ENCODE assay signal across 8 mouse cellular contexts in genomic region chr2:167502554-167503252, GRCm38 (mm10). TPM values are rescaled to one million over a fixed set of nuclear protein-coding genes. Genes with fewer than 3 reads are reported as not detected.
DNase-seq lines count a peak whose midpoint lies in the region; ATAC-seq and TF ChIP-seq lines count a peak whose summit lies in the region.

No protein-coding gene starts in this region.

- TF ChIP-seq CTCF in layer of hippocampus, adult 2 months (conservative IDR thresholded peaks at IDR 0.05): no peak

- H3K27me3 ChIP-seq in hindbrain, embryonic 11.5 days (ENCODE audit: control insufficient read depth, insufficient read depth, low read length): no peaks in the 10 kb centered on the region

- H3K36me3 ChIP-seq in hindbrain, embryonic 11.5 days (ENCODE audit: control insufficient read depth, insufficient read depth, low read length): peaks cover 4% of the 10 kb centered on the region; the same call in 1 of the 2 replicates

- peak overlapping the region; percentile 81 for H3K4me2 ChIP-seq in hindbrain, embryonic 11.5 days (replicated peaks; ENCODE audit: low read depth, low read length)

- H3K9ac ChIP-seq in hindbrain, embryonic 11.5 days (ENCODE audit: low read depth, low read length): no peak overlapping the region

- DNase-seq in layer of hippocampus, adult 2 months (ENCODE audit: low spot score in 2 of 2): no peak
- DNase-seq in layer of hippocampus, adult 9-11 months: no peak
- DNase-seq in c-Kit-positive CD71-positive TER-119-positive erythroid progenitor cells, embryonic 14.5 days (ENCODE audit: low spot score): peak; percentile 64
- DNase-seq in hindbrain, embryonic 11.5 days (ENCODE audit: low spot score): no peak
- DNase-seq in cerebellum, postnatal 4 days (ENCODE audit: low spot score in 2 of 2): no peak
- no peak for DNase-seq in urinary bladder, postnatal 36 days (ENCODE audit: low spot score in 2 of 2)
- no peak for DNase-seq in B cell, adult 2 months

- WGBS in hindbrain, embryonic 11.5 days: 54% methylated on average over 13 of the region's 13 CpGs

- H3K4me3 ChIP-seq in layer of hippocampus, adult 2 months: peak overlapping the region; percentile 84
- peak overlapping the region; percentile 98 for H3K4me3 ChIP-seq in hindbrain, embryonic 11.5 days (ENCODE audit: low read depth, low read length)

- H3K27ac ChIP-seq in layer of hippocampus, adult 2 months: peak overlapping the region; percentile 98
- no peak overlapping the region for H3K27ac ChIP-seq in hindbrain, embryonic 11.5 days (ENCODE audit: low read depth, low read length)

- H3K9me3 ChIP-seq in hindbrain, embryonic 11.5 days (ENCODE audit: control insufficient read depth, low read length): no peaks in the 10 kb centered on the region

- H3K4me1 ChIP-seq in hindbrain, embryonic 11.5 days (replicated peaks; ENCODE audit: control insufficient read depth, insufficient read depth, low read length): peaks cover 6% of the 10 kb centered on the region; the same call in 1 of the 2 replicates

- ATAC-seq in hindbrain, embryonic 11.5 days (ENCODE audit: low FRiP score): no peak; the same call in none of the 2 replicates
- ATAC-seq in megakaryocyte progenitor cell, adult 5-6 weeks (replicated peaks; ENCODE audit: poor library complexity): peak; percentile 51

RNA-seq across cellular contexts. Expression of gene Spata2, which starts 10.0 kb away (rescaled TPM):
- total RNA-seq in layer of hippocampus, adult 2 months (2021): 10 to 100 TPM; 80.9 to 82.4 TPM
- 13.5 and 15.0 TPM in 2 replicates for polyA plus RNA-seq in hindbrain, embryonic 11.5 days (2014; fragmentation: Nextera tagmentation; extraction: Ambion mirVana)
- total RNA-seq in megakaryocyte progenitor cell, adult 5-6 weeks (2015): 10.5 and 11.8 TPM in 2 replicates
- 7.4 and 7.7 TPM in 2 replicates for total RNA-seq in megakaryocyte progenitor cell, adult 5-6 weeks (2017)

RNA-seq across cellular contexts. Expression of gene Rnf114, which starts 10.3 kb away (rescaled TPM):
- 10 to 100 TPM; 50.9 to 51.6 TPM for total RNA-seq in layer of hippocampus, adult 2 months (2021)
- 120 and 140 TPM in 2 replicates for polyA plus RNA-seq in hindbrain, embryonic 11.5 days (2014; fragmentation: Nextera tagmentation; extraction: Ambion mirVana)
- 31.5 and 39.0 TPM in 2 replicates for total RNA-seq in megakaryocyte progenitor cell, adult 5-6 weeks (2015)
- total RNA-seq in megakaryocyte progenitor cell, adult 5-6 weeks (2017): 18.7 and 18.9 TPM in 2 replicates

RNA-seq across cellular contexts. Expression of gene Snai1, which starts 35.3 kb away (rescaled TPM):
- total RNA-seq in layer of hippocampus, adult 2 months (2021): under 1 TPM; 0.64 to 0.82 TPM
- polyA plus RNA-seq in hindbrain, embryonic 11.5 days (2014; fragmentation: Nextera tagmentation; extraction: Ambion mirVana): 27.6 and 29.5 TPM in 2 replicates
- total RNA-seq in megakaryocyte progenitor cell, adult 5-6 weeks (2015): not detected in 2 replicates
- 0.33 and 0.44 TPM in 2 replicates for total RNA-seq in megakaryocyte progenitor cell, adult 5-6 weeks (2017)

Comparison
In these comparisons a context has a peak if more than half of its experiments do, and no peak if none do; other contexts are left out.
1. RNA of gene Spata2, which starts 10.0 kb away (total RNA-seq): 80.9 to 82.4 TPM in layer of hippocampus, adult 2 months; 7.4 to 11.8 TPM in megakaryocyte progenitor cell, adult 5-6 weeks; every median in the first group is over 4 times any median in the second.